Mouse (Mus musculus): Measurements from ENCODE around the gene Tbc1d22b.

GRCm38 (mm10) chr17:29530508-29530907 is 19.1 kb upstream of the Tbc1d22b start:
- TF ChIP-seq CTCF (IDR thresholded peaks at IDR 0.05; ENCODE audit: borderline replicate concordance, insufficient read depth, low read length), result no peak
- TF ChIP-seq POLR2A (IDR thresholded peaks at IDR 0.05; ENCODE audit: low read depth, low read length), result no peak

All from embryonic fibroblast, embryonic 13.5 days (primary cell).